Mouse (Mus musculus) 416B (cell line): Measurements from ENCODE around the gene Hrh2.

Experiments
- DNase-seq: peaks from one replicate; pipeline ENCODE4 v3.0.0; 2011; ENCODE audit warnings: low read depth

The Hrh2 gene

DNA sequence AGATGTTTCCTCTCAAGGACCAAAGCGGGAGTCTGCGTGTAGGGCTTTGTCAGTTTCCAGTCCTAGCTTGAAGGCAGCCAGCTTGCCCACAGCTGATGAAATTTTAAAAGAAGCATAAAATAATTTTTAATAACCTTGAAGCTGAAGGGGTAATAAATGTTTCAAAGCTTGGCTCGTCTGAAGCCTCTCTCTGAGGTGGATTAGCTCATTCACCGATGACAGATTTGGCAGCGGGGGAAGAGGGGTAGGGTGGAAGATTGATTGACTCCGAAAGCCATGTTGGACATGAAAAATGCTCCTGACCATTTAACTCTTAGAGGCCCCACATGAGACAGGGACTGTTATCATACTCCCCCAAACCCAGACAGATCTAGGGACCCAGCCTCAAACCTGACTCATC lies 71.7 kb downstream of the Hrh2 start:
- DNase-seq = no peak

DNA sequence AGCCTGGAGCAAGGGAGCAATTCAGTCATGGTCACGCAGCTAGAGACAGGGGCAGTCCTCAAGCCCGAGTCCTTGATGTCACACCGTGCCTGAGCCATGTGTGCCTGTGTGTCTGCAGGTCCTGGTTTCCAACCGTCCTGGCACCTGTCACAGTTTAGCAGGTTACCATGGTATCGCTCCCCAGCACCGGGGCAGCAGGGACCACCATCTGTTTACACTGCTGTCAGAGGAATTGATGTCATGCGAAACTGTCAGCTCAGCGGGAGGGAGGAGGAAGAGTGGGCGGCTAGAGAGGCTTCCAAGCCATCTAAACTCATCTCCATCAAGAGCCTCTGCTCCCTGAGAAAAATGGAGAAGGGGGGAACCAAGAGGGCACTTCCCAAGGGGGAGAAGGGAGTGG lies 74.5 kb downstream of the Hrh2 start:
- no peak for DNase-seq

DNA sequence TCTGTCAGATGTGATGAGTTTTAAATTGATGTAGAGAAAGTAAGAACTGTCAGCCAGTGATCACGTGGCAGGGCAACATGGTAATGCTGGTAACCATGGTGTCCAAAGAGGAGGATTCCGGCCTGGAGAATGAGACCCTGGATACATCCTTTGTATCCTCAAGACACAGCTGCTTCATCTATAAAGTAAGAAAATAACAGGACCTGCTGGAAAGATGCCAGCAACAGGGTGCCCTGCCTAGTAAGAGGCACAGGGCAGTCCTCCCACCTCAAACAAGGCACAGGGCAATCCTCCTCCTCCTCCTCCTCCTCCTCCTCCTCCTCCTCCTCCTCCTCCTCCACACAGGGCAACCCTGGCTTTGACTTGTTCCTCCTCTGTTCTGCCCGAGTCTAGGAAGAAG lies 77.2 kb downstream of the Hrh2 start:
- DNase-seq = no peak

DNA sequence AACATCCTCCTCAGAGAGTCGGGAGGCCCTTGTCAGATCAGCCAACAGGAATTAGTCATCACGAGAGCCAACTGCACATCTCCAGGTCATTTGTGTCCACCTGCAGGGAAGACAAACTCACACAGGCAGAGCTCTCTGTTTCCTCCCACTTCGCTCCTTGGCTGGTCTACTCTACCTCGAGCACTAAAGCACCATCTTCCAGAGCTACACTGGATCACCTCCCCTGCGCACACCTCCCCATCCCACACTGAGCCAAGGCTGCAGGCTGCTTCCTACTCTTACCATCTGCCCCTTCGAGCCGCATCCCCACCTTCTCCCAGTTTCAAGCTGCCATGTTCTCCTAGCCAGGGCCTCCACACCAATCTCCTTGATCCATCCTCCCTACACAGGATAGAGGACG lies 77.7 kb downstream of the Hrh2 start:
- no peak for DNase-seq

DNA sequence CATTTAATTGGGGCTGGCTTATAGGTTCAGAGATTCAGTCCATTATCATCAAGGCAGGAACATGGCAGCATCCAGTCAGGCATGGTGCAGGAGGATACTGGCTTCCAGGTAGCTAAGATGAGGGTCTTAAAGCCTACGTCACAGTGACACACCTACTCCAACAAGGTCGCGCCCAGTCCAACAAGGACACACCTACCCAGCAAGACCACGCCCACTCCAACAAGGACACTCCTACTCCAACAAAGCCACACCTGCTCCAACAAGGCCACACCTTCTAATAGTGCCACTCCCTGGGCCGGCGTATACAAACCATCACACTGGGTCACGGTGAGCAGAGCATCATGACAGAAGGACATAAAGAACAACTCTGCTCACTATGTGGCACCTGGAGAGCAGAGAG lies 80.1 kb downstream of the Hrh2 start:
- no peak for DNase-seq

DNA sequence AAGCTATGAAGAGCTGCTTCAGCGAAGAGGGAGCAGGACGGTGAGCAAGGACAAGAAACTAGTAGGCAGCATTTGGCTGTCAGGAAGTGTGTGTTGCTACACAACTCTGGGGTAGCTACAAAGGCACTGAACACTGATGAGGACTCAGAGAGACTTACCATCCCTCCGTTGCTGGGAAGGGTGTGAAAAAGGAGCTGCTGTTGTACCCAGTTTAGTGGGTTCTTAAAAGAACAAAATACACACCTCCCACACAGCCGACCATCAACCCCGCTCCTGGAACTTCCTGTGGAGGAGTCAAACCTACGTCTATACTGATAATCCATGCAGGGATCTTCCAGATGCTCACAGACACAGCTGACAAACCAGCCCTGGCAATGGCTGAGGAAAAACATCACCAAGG lies 85.5 kb downstream of the Hrh2 start:
- no peak for DNase-seq

DNA sequence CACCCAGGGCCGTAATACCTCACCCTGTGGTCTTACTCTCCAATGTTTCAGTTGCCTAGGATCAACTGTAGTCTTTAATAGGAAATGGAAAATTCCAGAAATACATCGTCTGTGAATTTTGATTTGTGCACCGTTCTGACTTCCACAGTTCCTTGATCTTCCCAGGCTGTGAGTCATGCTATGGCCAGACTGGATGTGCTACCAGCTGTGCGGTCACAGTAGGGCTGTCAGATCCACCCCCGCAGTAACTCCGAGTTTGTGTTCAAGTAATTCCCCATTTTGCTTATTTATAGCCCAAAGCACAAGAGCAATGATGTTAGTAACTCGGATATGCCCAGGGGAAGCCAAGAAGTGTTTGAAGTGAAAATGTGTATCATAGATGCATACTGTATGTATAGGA lies 88.4 kb downstream of the Hrh2 start:
- no peak for DNase-seq

DNA sequence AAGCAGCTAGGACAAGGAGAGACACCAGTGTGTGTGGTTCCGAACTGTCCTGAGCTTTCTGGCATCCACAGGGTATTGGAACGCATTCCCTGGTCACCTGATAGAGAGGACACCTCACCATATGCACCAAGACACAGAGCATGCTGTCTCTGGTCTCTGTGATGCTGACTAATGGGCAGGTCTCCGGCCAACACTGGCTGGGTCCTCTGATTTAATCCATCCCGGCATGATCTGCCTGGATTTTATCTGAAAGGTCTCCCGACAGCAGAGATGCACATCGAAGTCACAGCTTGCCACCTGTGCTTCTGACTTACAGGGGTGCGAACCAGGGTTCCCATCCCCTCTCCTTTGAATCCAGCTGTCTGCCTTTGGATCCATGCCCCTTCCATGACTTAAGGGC lies 89.2 kb downstream of the Hrh2 start:
- no peak for DNase-seq

DNA sequence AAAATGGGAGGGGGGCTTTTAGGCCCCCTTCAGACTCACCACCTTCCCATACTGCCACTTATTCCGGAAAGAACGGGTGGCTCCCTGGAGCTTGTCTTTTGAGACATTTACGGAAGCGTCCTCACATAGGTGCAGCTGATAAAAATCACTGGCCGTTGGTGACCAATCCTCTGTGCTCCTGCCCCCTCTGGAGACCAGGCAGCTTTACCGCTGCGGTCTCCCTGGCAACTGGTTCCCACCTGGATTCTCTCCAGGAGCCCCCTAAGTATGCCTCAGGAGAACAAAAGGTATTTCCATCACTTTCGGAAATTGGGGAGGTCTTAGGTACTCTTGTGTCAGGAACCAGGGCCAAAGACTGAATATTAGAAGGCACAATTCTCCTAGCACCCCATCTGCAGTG lies 89.7 kb downstream of the Hrh2 start:
- DNase-seq = no peak

DNA sequence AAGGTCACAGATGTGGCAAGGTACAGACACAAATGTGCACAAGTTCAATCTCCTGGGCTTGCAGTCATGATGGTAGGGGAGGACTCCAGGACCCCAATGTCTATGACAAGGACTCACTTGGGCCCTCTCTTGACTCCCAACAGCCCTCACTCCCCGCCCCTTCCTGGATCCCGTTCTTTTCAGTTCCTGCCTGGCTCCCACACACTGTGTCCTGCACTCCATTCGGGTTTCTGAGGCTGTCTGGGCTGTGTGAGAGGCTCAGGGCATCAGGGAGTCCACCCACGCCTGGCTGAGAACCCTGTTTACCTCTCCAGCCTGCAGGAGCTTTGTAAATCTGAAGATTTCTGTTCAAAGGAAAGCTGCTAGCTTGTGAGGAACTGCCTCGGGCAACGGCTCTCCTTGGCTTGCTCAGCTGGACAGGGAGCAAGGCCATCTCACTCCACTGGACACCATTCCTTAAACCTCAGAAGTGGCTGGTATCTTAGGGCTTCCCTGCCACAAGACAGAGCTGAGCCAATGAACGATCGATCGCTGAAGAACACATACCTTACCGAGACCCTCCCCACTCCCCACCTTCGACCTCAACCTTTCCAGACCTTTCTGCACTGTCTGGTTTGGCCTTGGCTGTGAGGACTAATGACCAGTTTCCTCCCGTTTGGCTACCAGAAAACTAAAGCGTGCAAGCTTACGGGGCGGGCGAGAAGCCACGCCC lies 90.4 kb downstream of the Hrh2 start:
- DNase-seq = no peak

DNA sequence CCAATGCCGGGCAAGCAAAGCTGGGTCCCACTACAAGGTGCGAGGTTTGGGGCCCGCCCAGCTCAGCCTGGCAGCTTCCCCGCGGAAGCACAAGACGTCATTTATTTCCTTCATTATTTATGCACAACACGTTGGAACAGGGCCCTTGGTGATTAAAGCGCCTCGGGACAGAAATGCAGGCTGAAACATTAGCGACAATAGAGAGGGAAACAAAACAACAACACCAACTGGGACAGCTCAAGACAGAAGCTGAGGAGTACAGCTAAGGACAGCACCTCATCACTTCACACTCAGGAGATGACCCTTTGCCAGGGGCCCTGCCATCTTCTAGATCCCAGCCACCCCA lies 90.9 kb downstream of the Hrh2 start:
- no peak for DNase-seq
